Mouse (Mus musculus) ovary, postnatal 36 days (tissue): Measurements from ENCODE around the gene Dpysl5.
A peak's percentile ranks its signal among the peaks of the same experiment; 100 is the strongest.

ENCODE experiments used
- DNase-seq: peaks from one replicate; pipeline ENCODE4 v3.0.0; 2022; ENCODE audit warnings: low spot score, mixed read lengths

Dpysl5 gene

GRCm38 (mm10) chr5:30765596-30766370, 54.4 kb downstream of the Dpysl5 start:
- no peak for DNase-seq

GRCm38 (mm10) chr5:30768082-30768481, 56.7 kb downstream of the Dpysl5 start:
- DNase-seq, result no peak

GRCm38 (mm10) chr5:30768598-30768997, 57.2 kb downstream of the Dpysl5 start:
- peak; percentile 83 for DNase-seq

GRCm38 (mm10) chr5:30769075-30769474, 57.7 kb downstream of the Dpysl5 start:
- DNase-seq, result no peak

GRCm38 (mm10) chr5:30774601-30775371, 63.4 kb downstream of the Dpysl5 start:
- peak; percentile 86 for DNase-seq

- peak; percentile 39 for DNase-seq
Measured at GRCm38 (mm10) chr5:30780699-30781098, 69.3 kb downstream of the Dpysl5 start.

GRCm38 (mm10) chr5:30781147-30781546, 69.8 kb downstream of the Dpysl5 start:
- DNase-seq, result no peak

- no peak for DNase-seq
Measured at GRCm38 (mm10) chr5:30787381-30787780, 76.0 kb downstream of the Dpysl5 start.

GRCm38 (mm10) chr5:30790047-30790446, 78.7 kb downstream of the Dpysl5 start:
- no peak for DNase-seq

- peak; percentile 79 for DNase-seq
Measured at GRCm38 (mm10) chr5:30796125-30796524, 84.8 kb downstream of the Dpysl5 start.

- no peak for DNase-seq
Measured at GRCm38 (mm10) chr5:30797482-30797881, 86.1 kb downstream of the Dpysl5 start.

- no peak for DNase-seq
Measured at GRCm38 (mm10) chr5:30797982-30798381, 86.6 kb downstream of the Dpysl5 start.

- DNase-seq, result no peak
Measured at GRCm38 (mm10) chr5:30798965-30799364, 87.6 kb downstream of the Dpysl5 start.

- DNase-seq, result no peak
Measured at GRCm38 (mm10) chr5:30802724-30803467, 91.5 kb downstream of the Dpysl5 start.

GRCm38 (mm10) chr5:30806106-30806505, 94.7 kb downstream of the Dpysl5 start:
- DNase-seq, result peak; percentile 74

GRCm38 (mm10) chr5:30814424-30815119, 103.2 kb downstream of the Dpysl5 start, which contains the start of gene Mapre3:
Gene Mapre3, plus strand, starts transcription at chr5:30814641.
- peak; percentile 93 for DNase-seq

- DNase-seq, result no peak
Measured at GRCm38 (mm10) chr5:30815120-30815465, 103.7 kb downstream of the Dpysl5 start.

- DNase-seq, result no peak
Measured at GRCm38 (mm10) chr5:30816261-30816791, 105.0 kb downstream of the Dpysl5 start.

- no peak for DNase-seq
Measured at GRCm38 (mm10) chr5:30818758-30819309, 107.5 kb downstream of the Dpysl5 start.

- no peak for DNase-seq
Measured at GRCm38 (mm10) chr5:30822689-30823088, 111.3 kb downstream of the Dpysl5 start.

GRCm38 (mm10) chr5:30823091-30823490, 111.7 kb downstream of the Dpysl5 start:
- no peak for DNase-seq
